Mouse (Mus musculus) urinary bladder, postnatal 10 days (tissue): Measurements from ENCODE around the gene Slc27a3.

Experiments
- DNase-seq: peaks from one replicate; pipeline ENCODE4 v3.0.0; 2022; ENCODE audit warnings: low spot score

The Slc27a3 gene

GRCm38 (mm10) chr3:90389511-90390490, at the start of gene Slc27a3:
Gene Slc27a3 (minus strand): TSS chr3:90389938.
- no peak for DNase-seq

DNA sequence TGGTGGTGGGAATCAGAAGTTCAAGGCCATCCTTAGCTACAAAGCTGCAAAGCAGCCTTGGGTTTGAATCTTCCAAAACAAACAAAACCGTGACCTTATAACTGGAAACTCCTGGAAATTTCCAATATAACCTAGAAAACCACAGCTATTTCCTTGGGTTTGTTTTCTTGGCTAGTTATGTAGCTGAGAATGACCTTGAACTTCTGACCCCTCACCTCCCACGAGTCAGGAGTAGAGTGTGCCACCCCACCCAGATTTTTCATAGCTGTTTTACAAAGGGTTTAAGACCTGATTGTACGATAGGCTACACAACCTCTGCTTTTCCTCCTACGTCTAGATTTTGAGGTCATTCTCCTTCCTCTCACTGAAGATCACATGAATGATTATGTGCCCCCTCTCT, 47.4 kb upstream of the Slc27a3 start:
- DNase-seq: no peak

DNA sequence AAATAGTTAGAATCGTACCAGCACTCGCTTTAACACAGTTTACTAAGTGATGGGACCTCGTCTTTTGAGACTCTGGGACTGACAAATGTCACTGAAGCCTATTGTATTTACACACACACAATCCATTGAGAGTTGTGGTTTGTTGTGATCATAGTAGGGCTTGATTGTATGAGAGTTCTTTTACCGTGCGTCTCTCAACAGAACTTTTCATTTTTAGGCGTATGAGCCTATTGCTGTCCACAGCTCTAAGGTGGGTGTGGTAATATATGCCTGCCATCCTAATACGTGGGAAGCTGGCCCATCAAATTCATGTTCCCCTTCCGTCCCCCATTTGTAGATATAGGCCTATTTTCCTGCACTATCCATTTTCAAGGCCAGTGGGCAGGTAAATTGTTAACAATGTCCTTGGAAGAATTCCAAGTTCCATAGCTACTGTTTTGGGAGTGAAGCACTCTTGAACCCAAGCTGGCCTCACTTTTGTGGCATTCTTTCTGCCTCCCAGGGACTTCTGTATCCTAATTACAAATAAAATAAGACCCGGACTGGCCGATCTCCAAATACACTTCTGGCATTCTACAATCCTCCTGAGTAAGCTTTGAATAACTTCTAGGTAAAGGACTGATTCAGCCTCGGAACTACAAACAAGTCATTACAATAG, 44.5 kb upstream of the Slc27a3 start:
- DNase-seq: no peak

GRCm38 (mm10) chr3:90433381-90434020, 43.8 kb upstream of the Slc27a3 start, which contains the start of gene Ints3:
Gene Ints3 (minus strand): TSS chr3:90433622.
- DNase-seq: peak; percentile 98

DNA sequence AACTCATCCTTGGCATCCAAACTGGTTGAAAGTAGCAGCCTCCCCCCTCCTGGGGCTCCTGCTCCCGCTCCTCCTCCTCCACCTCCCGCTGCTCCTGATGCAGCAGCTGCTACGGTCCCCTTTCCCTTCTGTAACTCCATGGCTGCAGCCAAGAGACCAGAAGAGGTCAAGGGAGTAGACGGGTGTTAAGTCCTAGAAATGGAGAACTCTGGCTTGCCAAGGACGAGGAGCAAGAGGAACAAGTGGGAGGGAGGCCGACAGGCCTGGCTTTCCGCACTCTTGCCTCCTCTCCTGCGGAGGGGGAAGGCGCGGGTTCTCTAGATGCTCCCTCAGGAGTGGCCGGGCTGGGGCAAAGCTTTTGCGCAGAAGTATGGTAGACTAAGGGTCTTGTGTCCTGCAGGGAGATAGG, 43.1 kb upstream of the Slc27a3 start:
- DNase-seq: no peak

GRCm38 (mm10) chr3:90432348-90432747, 42.6 kb upstream of the Slc27a3 start:
- DNase-seq: no peak

GRCm38 (mm10) chr3:90429576-90429975, 39.8 kb upstream of the Slc27a3 start:
- no peak for DNase-seq

GRCm38 (mm10) chr3:90428186-90428585, 38.4 kb upstream of the Slc27a3 start:
- DNase-seq: no peak

DNA sequence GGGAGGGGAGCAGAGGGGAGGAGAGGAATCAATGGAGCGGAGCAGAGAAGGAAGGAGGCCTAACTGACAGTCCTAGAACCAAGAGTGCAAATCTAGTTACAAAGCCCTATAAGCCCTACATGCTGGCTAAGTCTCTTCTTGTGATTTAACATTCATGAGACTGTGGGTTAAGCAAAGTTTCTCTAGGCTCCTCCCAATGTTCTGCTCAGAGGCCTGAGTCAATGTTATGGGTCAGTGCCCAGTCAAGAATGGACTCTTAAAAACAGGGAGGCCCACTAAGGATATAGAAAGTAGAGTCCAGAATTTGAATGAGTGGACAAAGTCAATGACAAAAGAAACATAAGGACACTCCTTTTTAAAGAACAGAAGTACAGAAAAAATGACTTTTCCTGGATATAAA, 37.8 kb upstream of the Slc27a3 start:
- no peak for DNase-seq

DNA sequence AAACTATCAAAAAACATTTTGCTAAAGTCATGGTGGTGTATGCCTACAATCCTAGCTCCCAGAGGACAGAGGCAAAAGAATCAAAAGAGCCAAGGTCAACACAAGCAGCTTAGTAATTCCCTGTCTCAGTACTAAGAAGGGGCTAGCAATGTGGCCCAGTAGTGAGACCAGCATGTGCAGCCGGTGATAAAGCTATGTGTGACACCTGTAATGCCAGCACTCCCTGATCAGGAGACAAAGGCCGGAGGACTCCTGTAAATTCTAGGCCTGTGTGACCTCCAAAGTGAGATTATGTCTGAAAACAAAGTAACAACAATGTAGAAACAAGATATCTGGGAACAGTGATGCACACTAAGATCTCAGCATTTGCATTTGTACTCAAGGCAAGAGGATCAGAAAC, 35.8 kb upstream of the Slc27a3 start:
- DNase-seq: no peak

DNA sequence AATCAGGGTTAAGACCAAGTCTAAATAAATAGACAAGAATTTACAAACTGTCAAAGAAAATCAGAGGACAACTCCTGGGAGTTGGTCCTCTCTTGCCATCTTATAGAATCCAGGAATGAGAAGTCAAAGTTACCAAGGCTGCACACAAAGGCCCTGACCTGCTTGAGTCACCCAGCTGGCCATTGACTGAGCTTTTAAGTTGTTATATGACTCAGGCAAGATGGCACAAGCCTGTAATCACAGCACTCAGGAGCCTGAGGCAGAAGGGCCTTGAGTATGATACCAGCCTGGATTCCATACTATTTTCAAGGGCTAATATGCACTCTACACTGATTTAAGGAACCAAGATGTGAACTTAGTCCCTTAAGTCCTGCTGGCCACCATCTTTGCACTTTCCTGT, 33.8 kb upstream of the Slc27a3 start:
- DNase-seq: no peak

- DNase-seq: no peak
Measured at GRCm38 (mm10) chr3:90420696-90421095, 31.0 kb upstream of the Slc27a3 start.

DNA sequence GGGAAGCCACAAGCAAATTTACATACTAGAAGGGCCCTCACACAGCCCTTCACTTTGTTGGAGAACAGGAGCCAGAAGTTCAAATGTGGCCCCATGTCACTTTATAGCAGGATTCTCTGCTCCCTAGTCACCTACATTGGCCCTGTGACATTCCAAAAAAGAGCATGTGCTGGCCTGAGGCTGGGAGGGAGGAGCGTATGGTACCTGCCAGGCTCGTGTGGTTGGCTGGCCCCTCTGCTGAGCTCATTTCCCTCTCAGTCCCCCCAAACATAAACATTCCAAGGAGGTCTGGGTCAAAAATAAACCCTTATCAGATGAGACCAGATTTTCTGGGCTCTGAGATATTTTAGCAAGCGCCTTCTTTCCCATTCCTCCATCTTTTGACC, 23.3 kb upstream of the Slc27a3 start:
- DNase-seq: no peak

DNA sequence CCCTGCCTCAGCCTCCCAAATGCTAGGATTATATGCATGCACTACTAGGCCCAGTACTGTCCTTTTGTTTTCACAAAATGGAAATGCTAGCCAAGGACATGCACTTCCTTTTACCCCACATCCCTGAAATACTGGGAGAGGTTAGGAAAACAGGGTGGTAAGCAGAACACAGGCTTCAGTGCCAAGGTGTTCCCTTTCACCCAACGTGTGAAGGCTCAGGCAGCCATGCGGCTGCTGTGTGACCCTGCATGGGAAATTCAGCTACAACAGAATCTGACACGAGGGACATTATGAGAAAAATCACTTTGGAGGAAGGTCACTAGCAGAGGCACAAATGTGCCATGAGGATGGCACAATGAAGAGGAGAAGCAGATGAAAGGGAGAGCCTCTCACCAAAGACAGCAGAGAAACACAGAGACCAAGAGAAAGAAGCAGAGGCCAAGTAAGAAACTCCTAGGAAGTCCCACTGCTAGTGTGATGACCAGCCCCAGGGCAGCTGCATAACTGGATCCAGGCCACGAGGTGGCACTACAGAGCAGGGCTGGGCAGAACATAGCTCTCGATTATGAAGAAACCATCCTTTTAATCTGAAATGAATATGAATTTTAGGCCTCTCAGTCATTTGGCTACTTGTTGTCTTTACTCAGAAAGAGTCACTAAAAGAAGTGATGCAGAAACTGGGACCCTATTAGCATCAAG, 22.7 kb upstream of the Slc27a3 start:
- DNase-seq: no peak

DNA sequence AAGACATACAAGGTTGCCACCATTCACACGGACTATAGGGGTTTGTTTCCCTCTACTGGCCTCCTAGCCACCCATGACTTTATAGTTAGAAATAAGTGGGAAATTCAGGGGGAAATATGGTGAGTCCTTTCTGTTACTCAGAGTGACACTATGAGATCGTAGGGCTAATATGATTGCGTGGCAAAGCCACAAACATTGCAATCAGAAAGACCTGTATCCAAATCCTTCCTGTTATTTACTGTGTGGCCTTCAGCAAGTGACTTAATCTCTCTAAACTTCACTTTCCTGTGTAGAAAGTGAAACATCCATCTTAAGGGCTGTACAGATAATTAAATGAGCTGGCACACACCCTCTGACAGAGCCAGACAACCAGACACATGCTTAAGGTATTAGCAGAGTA, 19.0 kb upstream of the Slc27a3 start:
- no peak for DNase-seq

- no peak for DNase-seq
Measured at GRCm38 (mm10) chr3:90406414-90406813, 16.7 kb upstream of the Slc27a3 start.

GRCm38 (mm10) chr3:90404609-90405008, 14.9 kb upstream of the Slc27a3 start:
- no peak for DNase-seq

DNA sequence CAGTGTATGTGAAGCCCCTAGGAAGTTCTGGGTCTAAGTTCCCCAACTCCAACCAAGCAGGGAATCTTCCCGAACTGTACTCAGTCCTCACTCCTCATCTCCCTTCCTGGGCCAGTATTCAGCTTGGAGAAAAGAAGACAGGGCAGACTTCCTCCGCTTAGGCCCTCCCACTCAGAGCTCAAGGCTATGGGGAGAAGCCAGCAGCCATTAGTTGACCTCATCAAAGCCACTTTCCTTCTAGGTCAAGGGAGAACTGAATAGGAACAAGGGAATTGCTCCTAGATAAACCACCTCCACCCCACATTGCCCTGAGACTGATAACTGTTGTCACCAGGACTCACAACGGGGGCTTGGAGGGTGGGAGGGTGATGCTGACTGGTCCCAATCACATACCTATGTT, 14.4 kb upstream of the Slc27a3 start:
- DNase-seq: no peak

GRCm38 (mm10) chr3:90400993-90401392, 11.3 kb upstream of the Slc27a3 start:
- no peak for DNase-seq

GRCm38 (mm10) chr3:90395629-90396028, 5.9 kb upstream of the Slc27a3 start:
- DNase-seq: no peak

- no peak for DNase-seq
Measured at GRCm38 (mm10) chr3:90392661-90393060, 2.9 kb upstream of the Slc27a3 start.

DNA sequence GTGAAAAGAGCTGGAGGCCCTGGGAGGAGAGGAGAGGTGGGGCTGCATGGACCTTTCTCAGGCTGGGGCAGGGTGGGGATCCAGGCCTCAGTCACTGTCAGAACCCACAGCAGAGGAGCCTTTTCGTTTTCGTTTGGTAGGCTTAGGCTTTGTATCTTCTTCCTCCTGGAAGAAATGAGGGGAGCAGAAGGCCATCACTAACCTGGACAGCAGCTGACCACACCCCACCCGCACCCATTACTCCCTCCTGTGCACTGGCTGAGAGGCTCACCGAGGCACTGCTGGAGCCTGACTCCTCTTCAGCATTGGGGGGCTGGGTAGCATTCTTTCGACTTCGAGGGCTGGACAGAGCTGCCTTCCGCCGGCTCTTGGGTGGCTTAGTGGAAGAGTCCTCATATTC, 2.2 kb upstream of the Slc27a3 start:
- DNase-seq: no peak
